Comparison of ENCODE assay signal across 8 mouse cellular contexts in genomic region chr10:81574081-81575056, GRCm38 (mm10). TPM values are rescaled to one million over a fixed set of nuclear protein-coding genes. Genes with fewer than 3 reads are reported as not detected.
A peak's percentile ranks its signal among the peaks of the same experiment; 100 is the strongest.
DNase-seq lines count a peak whose midpoint lies in the region; ATAC-seq lines count a peak whose summit lies in the region.

Tle2 (plus strand) TSS chr10:81574561.

- H3K4me2 ChIP-seq in heart, embryonic 14.5 days (ENCODE audit: low read length) = peak within 1 kb of the TSS; percentile 88
- peak within 1 kb of the TSS; percentile 89 for H3K4me2 ChIP-seq in stomach, embryonic 14.5 days (replicated peaks; ENCODE audit: low read depth, low read length)

- no peak for ATAC-seq in erythroblast, adult 5-6 weeks (replicated peaks; ENCODE audit: low FRiP score, poor library complexity, severe bottlenecking)
- ATAC-seq in heart, embryonic 14.5 days (ENCODE audit: insufficient number of reproducible peaks, insufficient read depth, low FRiP score, low read depth) = no peak
- ATAC-seq in stomach, embryonic 14.5 days (ENCODE audit: insufficient number of reproducible peaks, insufficient read depth, low FRiP score, low read depth) = no peak

- H3K9ac ChIP-seq in heart, embryonic 14.5 days (ENCODE audit: low read length) = peak within 1 kb of the TSS; percentile 86
- peak within 1 kb of the TSS; percentile 50 for H3K9ac ChIP-seq in stomach, embryonic 14.5 days (replicated peaks; ENCODE audit: low read depth, low read length)

- WGBS in heart, embryonic 14.5 days = 22% methylated on average over 10 of the region's 10 CpGs
- WGBS in limb, embryonic 10.5 days = 14% methylated on average over 10 of the region's 10 CpGs
- 23% methylated on average over 10 of the region's 10 CpGs for WGBS in stomach, embryonic 14.5 days

- peak; percentile 14 for DNase-seq in thymus, postnatal 0 days (ENCODE audit: low spot score)
- DNase-seq in thymus, postnatal 10 days (ENCODE audit: low spot score in 2 of 2) = no peak
- no peak for DNase-seq in limb, embryonic 10.5 days (ENCODE audit: low spot score)
- DNase-seq in ovary, postnatal 36 days (ENCODE audit: low spot score) = no peak

- H3K27ac ChIP-seq in heart, embryonic 14.5 days (replicated peaks in 1 of 2; ENCODE audit: control insufficient read depth in 1 of 2, insufficient read depth in 1 of 2, low read depth in 2 of 2, low read length in 2 of 2) = peak within 1 kb of the TSS in 1 of 2 experiments; percentile 48; a peak in 1 of 4 replicates
- H3K27ac ChIP-seq in limb, embryonic 10.5 days = peak within 1 kb of the TSS; percentile 88
- peak within 1 kb of the TSS; percentile 27; the same call in 1 of the 2 replicates for H3K27ac ChIP-seq in stomach, embryonic 14.5 days (ENCODE audit: low read length)

- peak within 1 kb of the TSS; percentile 50 for H3K4me3 ChIP-seq in erythroblast, embryonic 14.5 days (replicated peaks)
- H3K4me3 ChIP-seq in heart, embryonic 14.5 days (ENCODE audit: control insufficient read depth in 1 of 2, insufficient read depth in 1 of 2, low read depth in 1 of 2, low read length in 2 of 2) = peak within 1 kb of the TSS; percentile 66 to 74
- peak within 1 kb of the TSS; percentile 61 for H3K4me3 ChIP-seq in limb, embryonic 10.5 days
- peak within 1 kb of the TSS; percentile 60 for H3K4me3 ChIP-seq in stomach, embryonic 14.5 days (ENCODE audit: low read depth, low read length)

- peaks cover 71% of the 10 kb centered on the region for H3K4me1 ChIP-seq in erythroblast, embryonic 14.5 days (ENCODE audit: control insufficient read depth)
- H3K4me1 ChIP-seq in heart, embryonic 14.5 days (ENCODE audit: control insufficient read depth in 2 of 2, insufficient read depth in 2 of 2, low read length in 2 of 2) = peaks cover 29 to 31% of the 10 kb centered on the region in 2 experiments
- peaks cover 71% of the 10 kb centered on the region for H3K4me1 ChIP-seq in limb, embryonic 10.5 days
- peaks cover 35% of the 10 kb centered on the region for H3K4me1 ChIP-seq in stomach, embryonic 14.5 days (ENCODE audit: control insufficient read depth, insufficient read depth, low read length)

- H3K9me3 ChIP-seq in erythroblast, embryonic 14.5 days (ENCODE audit: control insufficient read depth, low read length) = no peaks in the 10 kb centered on the region
- no peaks in the 10 kb centered on the region for H3K9me3 ChIP-seq in heart, embryonic 14.5 days (ENCODE audit: control insufficient read depth, low read length)
- no peaks in the 10 kb centered on the region for H3K9me3 ChIP-seq in limb, embryonic 10.5 days (replicated peaks)
- no peaks in the 10 kb centered on the region for H3K9me3 ChIP-seq in stomach, embryonic 14.5 days (ENCODE audit: control insufficient read depth, low read depth, low read length)

- H3K36me3 ChIP-seq in erythroblast, embryonic 14.5 days (ENCODE audit: control insufficient read depth) = no peaks in the 10 kb centered on the region; the same call in 1 of the 2 replicates
- 0 out of 2 replicates have a peak, but pooled peaks cover 7% of the 10 kb centered on the region for H3K36me3 ChIP-seq in heart, embryonic 14.5 days (ENCODE audit: control insufficient read depth, insufficient read depth, low read length)
- peaks cover 13% of the 10 kb centered on the region; the same call in 1 of the 2 replicates for H3K36me3 ChIP-seq in limb, embryonic 10.5 days
- H3K36me3 ChIP-seq in stomach, embryonic 14.5 days (ENCODE audit: control insufficient read depth, insufficient read depth, low read length) = no peaks in the 10 kb centered on the region

- H3K27me3 ChIP-seq in erythroblast, embryonic 14.5 days (ENCODE audit: control insufficient read depth) = peaks cover 59% of the 10 kb centered on the region
- no peaks in the 10 kb centered on the region for H3K27me3 ChIP-seq in heart, embryonic 14.5 days (ENCODE audit: control insufficient read depth, insufficient read depth, low read length)
- H3K27me3 ChIP-seq in limb, embryonic 10.5 days (ENCODE audit: low read depth, poor library complexity, severe bottlenecking) = peaks cover 73% of the 10 kb centered on the region
- H3K27me3 ChIP-seq in stomach, embryonic 14.5 days (ENCODE audit: control insufficient read depth, insufficient read depth, low read length) = no peaks in the 10 kb centered on the region

RNA-seq across cellular contexts. Expression of gene Tle2, which starts in this region (rescaled TPM):
- 0.09 and 0.10 TPM in 2 replicates for polyA plus RNA-seq in erythroblast, embryonic 14.5 days (2012)
- total RNA-seq in erythroblast, adult 5-6 weeks (2015; ENCODE audit: low replicate concordance) = not detected in 2 replicates
- not detected in 2 replicates for total RNA-seq in erythroblast, adult 5-6 weeks (2017; ENCODE audit: low replicate concordance)
- polyA plus RNA-seq in thymus, postnatal 0 days (2015; fragmentation: Nextera tagmentation; extraction: Ambion mirVana) = 2.4 and 2.9 TPM in 2 replicates
- 21.6 and 21.8 TPM in 2 replicates for polyA plus RNA-seq in heart, embryonic 14.5 days (2014; fragmentation: Nextera tagmentation; extraction: Ambion mirVana)
- polyA plus RNA-seq in limb, embryonic 10.5 days (2016; fragmentation: Nextera tagmentation; extraction: Ambion mirVana) = 17.1 and 28.2 TPM in 2 replicates
- polyA plus RNA-seq in stomach, embryonic 14.5 days (2014; fragmentation: Nextera tagmentation; extraction: Ambion mirVana) = 17.7 and 19.1 TPM in 2 replicates
